Mouse (Mus musculus): Measurements from ENCODE around the gene Trim50.
A peak's percentile ranks its signal among the peaks of the same experiment; 100 is the strongest.
"Not testable (repeated sequence)": the region's sequence is repeated elsewhere in the genome, so short reads cannot be mapped to it uniquely, and the experiment has no call there.

Trim50 gene

GRCm38 (mm10) chr5:135369196-135369595 is 16.1 kb downstream of the Trim50 start:
- not testable (repeated sequence) for DNase-seq (ENCODE audit: low read depth in 1 of 2, low spot score in 2 of 2)

GRCm38 (mm10) chr5:135369787-135370654 is 16.9 kb downstream of the Trim50 start, which contains the start of gene Nsun5:
Gene Nsun5, plus strand, starts transcription at chr5:135369953.
- peak; percentile 72 to 88 for DNase-seq (ENCODE audit: low read depth in 1 of 2, low spot score in 2 of 2)

DNA sequence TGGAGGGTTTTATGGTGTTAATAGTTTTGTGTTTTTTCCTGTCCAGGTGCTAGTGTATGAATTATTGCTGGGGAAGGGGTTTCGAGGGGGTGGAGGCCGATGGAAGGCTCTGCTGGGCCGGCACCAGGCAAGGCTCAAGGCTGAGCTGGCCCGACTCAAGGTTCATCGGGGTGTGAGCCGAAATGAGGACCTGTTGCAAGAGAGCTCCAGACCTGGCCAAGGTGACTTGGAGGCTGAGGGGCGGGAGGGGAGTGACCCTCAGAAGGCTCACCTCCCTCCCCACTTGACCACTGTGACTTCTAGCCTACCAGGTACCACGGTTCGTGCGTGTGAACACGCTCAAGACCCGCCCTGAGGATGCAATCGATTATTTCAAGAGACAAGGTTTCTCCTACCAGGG is 18.1 kb downstream of the Trim50 start:
- DNase-seq (ENCODE audit: low read depth in 1 of 2, low spot score in 2 of 2): no peak

- no peak for DNase-seq (ENCODE audit: low read depth in 1 of 2, low spot score in 2 of 2)
Measured at GRCm38 (mm10) chr5:135373601-135374000, 20.5 kb downstream of the Trim50 start.

GRCm38 (mm10) chr5:135375167-135375566 is 22.1 kb downstream of the Trim50 start:
- DNase-seq (ENCODE audit: low read depth in 1 of 2, low spot score in 2 of 2): no peak

DNA sequence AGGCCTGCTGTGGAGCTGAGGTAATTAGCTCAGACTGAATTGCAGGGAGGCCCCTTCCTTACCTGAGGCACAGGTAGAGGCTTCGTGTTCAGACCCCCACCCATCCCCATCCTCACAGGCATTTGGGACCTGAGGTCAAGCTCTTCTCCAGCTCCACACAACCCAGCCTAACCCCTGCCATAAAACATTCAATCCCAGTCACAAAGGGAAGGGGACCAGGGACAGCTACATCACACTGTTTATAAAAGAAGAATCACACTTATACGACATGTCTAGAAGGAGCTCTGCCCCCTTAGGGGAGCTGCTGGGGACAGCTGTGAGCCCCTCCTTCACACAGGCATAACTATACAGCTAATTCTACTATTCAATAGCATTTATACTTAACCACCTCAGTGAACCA is 23.2 kb downstream of the Trim50 start:
- DNase-seq (ENCODE audit: low read depth in 1 of 2, low spot score in 2 of 2): no peak

- no peak for DNase-seq (ENCODE audit: low read depth in 1 of 2, low spot score in 2 of 2)
Measured at GRCm38 (mm10) chr5:135380681-135381080, 27.6 kb downstream of the Trim50 start.

DNA sequence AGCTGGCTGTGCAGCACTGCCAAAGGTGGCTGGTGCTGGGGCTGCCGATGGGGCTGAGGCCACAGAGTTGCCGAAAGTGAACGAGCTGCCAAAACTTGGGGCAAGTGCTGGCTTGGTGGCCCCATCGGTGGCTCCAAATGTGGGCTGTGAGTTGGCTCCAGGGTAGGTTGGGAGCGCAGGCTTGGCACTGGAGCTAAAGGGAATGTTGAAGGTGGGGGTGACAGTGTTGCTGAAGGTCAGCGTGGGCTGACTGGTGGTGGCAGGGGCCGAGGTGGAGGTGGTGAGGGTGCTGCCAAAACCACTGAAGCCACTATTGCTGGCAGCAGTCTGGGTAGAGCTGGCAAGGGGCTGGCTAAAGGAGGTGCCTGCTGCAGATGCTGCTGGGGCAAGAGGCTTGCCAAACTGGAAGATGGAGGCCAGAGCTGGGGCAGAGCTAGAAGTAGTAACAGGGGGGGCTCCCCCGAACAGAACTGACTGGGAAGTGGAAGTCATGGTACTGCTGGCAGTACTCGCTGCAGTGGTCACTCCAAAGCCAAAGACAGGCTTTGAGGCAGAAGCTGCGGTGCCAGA is 28.3 kb downstream of the Trim50 start:
- no peak for DNase-seq (ENCODE audit: low read depth in 1 of 2, low spot score in 2 of 2)

GRCm38 (mm10) chr5:135382746-135383145 is 29.7 kb downstream of the Trim50 start:
- DNase-seq (ENCODE audit: low read depth in 1 of 2, low spot score in 2 of 2): no peak

DNA sequence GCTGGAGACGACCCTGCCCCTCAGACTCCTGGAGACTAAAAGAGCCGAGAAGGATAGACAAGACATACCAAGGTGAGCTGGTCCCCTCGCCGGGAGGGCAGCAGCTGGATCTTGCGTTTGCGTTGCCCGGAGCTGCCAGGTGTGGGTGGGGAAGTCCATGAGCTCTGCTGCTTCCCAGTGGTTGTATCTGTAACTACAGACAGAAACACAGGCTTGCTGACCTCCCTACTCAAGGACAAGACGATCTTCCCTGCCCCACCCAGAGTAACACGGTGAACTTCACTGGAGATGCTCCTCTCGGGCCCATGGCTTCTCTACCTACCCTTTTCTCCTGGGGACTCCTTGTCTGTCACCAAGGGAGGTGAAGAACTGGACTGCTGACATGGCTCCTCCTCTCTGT is 30.7 kb downstream of the Trim50 start:
- no peak for DNase-seq (ENCODE audit: low read depth in 1 of 2, low spot score in 2 of 2)

- peak; percentile 41 to 68 for DNase-seq (ENCODE audit: low read depth in 1 of 2, low spot score in 2 of 2)
Measured at GRCm38 (mm10) chr5:135394004-135394823, 41.1 kb downstream of the Trim50 start, which contains the start of gene Pom121. Gene Pom121, minus strand, starts transcription at chr5:135394546.

- DNase-seq (ENCODE audit: low read depth in 1 of 2, low spot score in 2 of 2): no peak
Measured at GRCm38 (mm10) chr5:135395826-135396225, 42.7 kb downstream of the Trim50 start.

GRCm38 (mm10) chr5:135399382-135399781 is 46.3 kb downstream of the Trim50 start:
- no peak for DNase-seq (ENCODE audit: low read depth in 1 of 2, low spot score in 2 of 2)

DNA sequence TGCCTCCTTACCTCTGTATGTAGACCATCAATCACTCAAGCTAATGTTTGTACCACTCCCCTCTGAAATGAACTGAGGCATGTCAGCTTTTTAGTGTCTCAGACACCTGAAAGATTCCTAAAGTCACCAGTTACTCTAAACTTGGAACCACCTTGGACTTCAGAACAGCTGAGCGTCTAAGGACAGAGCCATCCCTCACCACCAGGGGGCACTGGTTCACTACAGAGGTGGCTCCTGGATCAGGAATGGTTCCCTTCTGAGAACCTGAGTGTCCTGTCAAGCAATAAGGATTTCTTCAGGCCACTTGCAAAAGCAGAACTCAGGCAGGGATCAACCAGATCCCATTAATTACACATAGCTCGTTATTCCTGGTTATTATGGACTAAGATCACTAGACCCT is 47.1 kb downstream of the Trim50 start:
- peak; percentile 16 to 59 for DNase-seq (ENCODE audit: low read depth in 1 of 2, low spot score in 2 of 2)

- DNase-seq (ENCODE audit: low read depth in 1 of 2, low spot score in 2 of 2): no peak
Measured at GRCm38 (mm10) chr5:135404623-135405022, 51.5 kb downstream of the Trim50 start.

- no peak for DNase-seq (ENCODE audit: low read depth in 1 of 2, low spot score in 2 of 2)
Measured at GRCm38 (mm10) chr5:135405437-135405836, 52.3 kb downstream of the Trim50 start.

DNA sequence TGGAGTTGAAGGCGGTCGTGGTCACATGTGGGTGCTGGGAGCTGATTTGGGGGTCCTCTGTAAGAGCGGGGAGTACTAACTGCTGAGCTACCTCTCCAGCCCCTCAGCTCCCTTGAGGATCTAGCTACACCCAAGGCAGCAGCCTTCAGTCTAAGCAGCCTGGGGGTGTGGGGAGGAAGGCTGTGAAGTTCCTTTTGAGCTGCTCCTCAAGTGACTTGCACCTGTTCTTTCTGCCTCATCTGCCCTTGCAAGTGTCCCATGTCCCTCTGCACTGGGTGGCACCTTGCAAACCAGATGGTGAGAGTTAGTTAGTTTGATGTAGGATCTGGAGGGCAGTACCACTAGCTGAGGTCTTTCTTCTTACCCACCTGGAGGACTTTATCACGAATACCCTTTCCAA is 55.0 kb downstream of the Trim50 start:
- no peak for DNase-seq (ENCODE audit: low read depth in 1 of 2, low spot score in 2 of 2)

GRCm38 (mm10) chr5:135410266-135410665 is 57.2 kb downstream of the Trim50 start:
- no peak for DNase-seq (ENCODE audit: low read depth in 1 of 2, low spot score in 2 of 2)

All from monocyte, adult 2 months (primary cell).